Mouse (Mus musculus) heart, adult 2 months (tissue): ENCODE measurements around the gene Slk.

Source experiments
- CTCF ChIP-seq: fragments of 200-600 bp; IDR thresholded peaks from 2 replicates; pipeline ENCODE4 v1.8.1; 2022; ENCODE audit warnings: antibody characterized with exemption, mild to moderate bottlenecking, moderate library complexity
- EP300 ChIP-seq: fragments of 200-500 bp; IDR thresholded peaks from 2 replicates; pipeline ENCODE4 v1.6.1; 2011; ENCODE audit warnings: low read depth, low read length, control low read depth; ENCODE audit not compliant: insufficient read depth
- POLR2A ChIP-seq: fragments of 200-500 bp; IDR thresholded peaks from 2 replicates; pipeline ENCODE4 v1.6.1; 2011; ENCODE audit warnings: mild to moderate bottlenecking, low read depth, low read length, control low read depth; ENCODE audit not compliant: insufficient read depth

GRCm38 (mm10) chr19:47653173-47653572 is 73.7 kb downstream of the Slk start:
- TF ChIP-seq POLR2A (no peak), EP300 (no peak), CTCF (no peak)
